Mouse (Mus musculus): Measurements from ENCODE around the gene Tango2. TPM values are rescaled to one million over a fixed set of nuclear protein-coding genes. Genes with fewer than 3 reads are reported as not detected.

Tango2 gene
- polyA plus RNA-seq, 1 experiment from 2014 or later, result 70.0 TPM

MicroRNA genes within 50 kb of the gene (microRNA counts, 519-probe panel; counts per million panel counts)
- not detected for microRNA mmu-miR-1306
- microRNA mmu-miR-185, result 4,454 counts per million, percentile 35 among the panel's probes with 10 or more counts

Small RNA genes lying within 50 kb of the gene (microRNA-seq; reads per million reads assigned to microRNA genes)
- gene Gm24572 (1.2 reads per million), gene Gm26219 (not detected), gene Mir1306 (323 reads per million, percentile 68 among the genes with 10 or more reads in this experiment), gene Mir185 (522 reads per million, percentile 73 among the genes with 10 or more reads in this experiment)

Other genes with a start within 250 kb of the Tango2 start
- gene Rtn4r, start 220.5 kb downstream of the Tango2 start, polyA plus RNA-seq (2014; fragmentation: Nextera tagmentation; extraction: Ambion mirVana), result 18.6 and 28.6 TPM in 2 replicates
- gene Ccdc188, start 130.2 kb downstream of the Tango2 start, polyA plus RNA-seq (2014; fragmentation: Nextera tagmentation; extraction: Ambion mirVana), result not detected in 2 replicates
- gene Zdhhc8, start 113.0 kb downstream of the Tango2 start, polyA plus RNA-seq (2014; fragmentation: Nextera tagmentation; extraction: Ambion mirVana), result 13.8 and 13.9 TPM in 2 replicates
- 80.2 and 81.3 TPM in 2 replicates for gene Trmt2a, start 99.4 kb downstream of the Tango2 start, polyA plus RNA-seq (2014; fragmentation: Nextera tagmentation; extraction: Ambion mirVana)
- gene Ranbp1, start 99.4 kb downstream of the Tango2 start, polyA plus RNA-seq (2014; fragmentation: Nextera tagmentation; extraction: Ambion mirVana), result 451 and 457 TPM in 2 replicates
- gene Gm49776, start 89.8 kb downstream of the Tango2 start, polyA plus RNA-seq (2014; fragmentation: Nextera tagmentation; extraction: Ambion mirVana), result 0.86 and 3.3 TPM in 2 replicates
- gene Dgcr8, start 58.9 kb downstream of the Tango2 start, polyA plus RNA-seq (2014; fragmentation: Nextera tagmentation; extraction: Ambion mirVana), result 32.7 and 40.0 TPM in 2 replicates
- 70.2 and 70.4 TPM in 2 replicates for gene Arvcf, start 79 bp upstream of the Tango2 start, polyA plus RNA-seq (2014; fragmentation: Nextera tagmentation; extraction: Ambion mirVana)
- gene Txnrd2, start 78.3 kb upstream of the Tango2 start, polyA plus RNA-seq (2014; fragmentation: Nextera tagmentation; extraction: Ambion mirVana), result 24.9 and 28.7 TPM in 2 replicates
- 79.9 and 81.3 TPM in 2 replicates for gene Comt, start 78.7 kb upstream of the Tango2 start, polyA plus RNA-seq (2014; fragmentation: Nextera tagmentation; extraction: Ambion mirVana)
- 14.8 and 15.9 TPM in 2 replicates for gene Gnb1l, start 150.6 kb upstream of the Tango2 start, polyA plus RNA-seq (2014; fragmentation: Nextera tagmentation; extraction: Ambion mirVana)
- gene Rtl10, start 150.8 kb upstream of the Tango2 start, polyA plus RNA-seq (2014; fragmentation: Nextera tagmentation; extraction: Ambion mirVana), result 3.6 and 4.1 TPM in 2 replicates
- gene Tbx1, start 242.6 kb upstream of the Tango2 start, polyA plus RNA-seq (2014; fragmentation: Nextera tagmentation; extraction: Ambion mirVana), result 0.27 and 0.34 TPM in 2 replicates